Mouse (Mus musculus): ENCODE results near the gene Maml3. TPM values are rescaled to one million over a fixed set of nuclear protein-coding genes. Genes with fewer than 3 reads are reported as not detected.

Maml3 gene
- polyA plus RNA-seq, 1 experiment from 2014 or later: 2.6 TPM

DNA sequence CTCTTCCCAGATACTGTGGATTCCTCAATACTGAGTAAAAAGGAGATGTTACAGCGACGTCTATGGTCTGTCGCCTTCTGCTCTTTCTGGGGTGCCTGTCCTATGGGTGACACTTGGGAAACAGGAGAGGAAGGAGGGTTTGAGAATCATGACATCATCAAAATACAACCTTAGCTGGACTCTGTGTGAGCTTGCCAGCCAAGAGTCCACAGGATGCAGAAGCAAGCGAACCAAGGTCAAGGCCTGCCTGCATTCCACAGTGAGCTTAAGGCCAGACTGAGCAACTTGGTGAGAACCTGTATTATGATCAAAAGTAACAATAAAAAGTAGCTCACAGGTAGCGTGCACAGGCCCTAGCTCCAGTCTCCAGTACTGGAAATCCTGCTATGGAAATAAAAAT is 167.7 kb downstream of the Maml3 start:
- H3K9ac ChIP-seq (ENCODE audit: low read depth, low read length): no peak overlapping the region
- H3K9me3 ChIP-seq (replicated peaks; ENCODE audit: control insufficient read depth, low read length): no peaks in the 10 kb centered on the region
- 89% methylated on average over 5 of the region's 5 CpGs for WGBS (ENCODE audit: insufficient replicate concordance)
- no peaks in the 10 kb centered on the region for H3K4me1 ChIP-seq (ENCODE audit: control insufficient read depth, insufficient read depth, low read length)
- no peak overlapping the region for H3K27ac ChIP-seq (ENCODE audit: low read depth, low read length)
- no peak overlapping the region for H3K4me3 ChIP-seq (ENCODE audit: low read depth, low read length)
- H3K27me3 ChIP-seq (ENCODE audit: control insufficient read depth, insufficient read depth, low read length): no peaks in the 10 kb centered on the region
- no peak overlapping the region for H3K4me2 ChIP-seq
- no peak for ATAC-seq (replicated peaks; ENCODE audit: insufficient number of reproducible peaks, low FRiP score, low TSS enrichment)
- H3K36me3 ChIP-seq (ENCODE audit: control insufficient read depth, insufficient read depth, low read length): no peaks in the 10 kb centered on the region

DNA sequence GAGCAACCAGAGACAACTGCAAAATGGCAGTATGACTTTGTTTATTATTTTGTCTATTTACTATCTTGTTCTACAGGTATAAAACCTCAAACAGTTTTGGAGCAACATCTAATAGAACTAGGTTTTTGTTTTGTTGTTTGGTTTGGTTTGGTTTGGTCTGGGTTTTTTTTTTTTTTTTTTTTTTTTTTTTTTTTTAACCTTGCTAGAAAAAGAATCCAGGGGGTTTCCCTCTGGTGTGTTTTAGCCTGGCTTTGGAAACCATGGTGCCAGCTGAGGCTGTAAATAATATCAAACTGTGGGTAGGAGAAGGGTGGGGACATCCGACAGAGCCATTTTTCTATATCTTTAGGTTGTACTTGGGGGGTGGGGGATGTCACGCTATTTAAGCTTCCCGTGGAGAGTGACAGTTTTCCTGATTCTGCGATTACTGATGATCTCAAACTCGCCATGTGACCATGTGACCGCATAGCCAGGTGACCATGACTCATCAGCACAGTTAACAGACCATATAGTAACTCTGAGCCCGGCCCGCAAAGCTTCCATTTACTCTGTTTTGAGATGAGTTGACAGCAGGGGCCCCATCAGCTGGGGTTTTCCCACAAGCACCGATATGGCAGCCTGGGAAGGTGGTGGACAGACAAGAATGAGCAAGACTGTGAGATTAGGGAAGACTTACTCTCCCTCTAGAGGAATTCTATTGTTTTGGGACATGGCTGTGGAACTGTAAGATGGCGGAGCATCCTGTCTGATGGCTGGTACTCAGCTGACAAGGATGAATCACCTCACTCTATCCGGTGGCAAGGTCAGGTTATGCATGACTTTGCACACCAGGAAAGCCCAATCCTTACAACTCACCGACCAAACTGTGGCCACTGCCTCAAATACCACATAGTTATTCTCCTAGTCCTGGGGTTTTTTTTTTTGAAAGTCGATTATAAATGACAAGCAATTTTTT is 170.1 kb downstream of the Maml3 start:
- no peak overlapping the region for H3K27ac ChIP-seq (ENCODE audit: low read depth, low read length)
- H3K4me3 ChIP-seq (ENCODE audit: low read depth, low read length): no peak overlapping the region
- 87% methylated on average over 13 of the region's 13 CpGs for WGBS (ENCODE audit: insufficient replicate concordance)

GRCm38 (mm10) chr3:51928188-51928587 is 176.7 kb downstream of the Maml3 start:
- Histone ChIP-seq H3K9ac (ENCODE audit: low read depth, low read length) (no peak overlapping the region), H3K9me3 (replicated peaks; ENCODE audit: control insufficient read depth, low read length) (no peaks in the 10 kb centered on the region), H3K4me3 (ENCODE audit: low read depth, low read length) (no peak overlapping the region), H3K4me1 (ENCODE audit: control insufficient read depth, insufficient read depth, low read length) (peaks cover 6% of the 10 kb centered on the region; the same call in 1 of the 2 replicates), H3K27me3 (ENCODE audit: control insufficient read depth, insufficient read depth, low read length) (no peaks in the 10 kb centered on the region), H3K36me3 (ENCODE audit: control insufficient read depth, insufficient read depth, low read length) (no peaks in the 10 kb centered on the region), H3K27ac (ENCODE audit: low read depth, low read length) (no peak overlapping the region), H3K4me2 (no peak overlapping the region)
- 86% methylated on average over 14 of the region's 14 CpGs for WGBS (ENCODE audit: insufficient replicate concordance)
- ATAC-seq (replicated peaks; ENCODE audit: insufficient number of reproducible peaks, low FRiP score, low TSS enrichment): no peak

More for the DNA sequence above, 170.1 kb downstream of the Maml3 start:
- H3K36me3 ChIP-seq (ENCODE audit: control insufficient read depth, insufficient read depth, low read length): no peaks in the 10 kb centered on the region
- H3K4me2 ChIP-seq: no peak overlapping the region
- ATAC-seq (replicated peaks; ENCODE audit: insufficient number of reproducible peaks, low FRiP score, low TSS enrichment): no peak
- H3K4me1 ChIP-seq (ENCODE audit: control insufficient read depth, insufficient read depth, low read length): no peaks in the 10 kb centered on the region
- H3K9ac ChIP-seq (ENCODE audit: low read depth, low read length): no peak overlapping the region
- H3K9me3 ChIP-seq (replicated peaks; ENCODE audit: control insufficient read depth, low read length): no peaks in the 10 kb centered on the region
- no peaks in the 10 kb centered on the region for H3K27me3 ChIP-seq (ENCODE audit: control insufficient read depth, insufficient read depth, low read length)

DNA sequence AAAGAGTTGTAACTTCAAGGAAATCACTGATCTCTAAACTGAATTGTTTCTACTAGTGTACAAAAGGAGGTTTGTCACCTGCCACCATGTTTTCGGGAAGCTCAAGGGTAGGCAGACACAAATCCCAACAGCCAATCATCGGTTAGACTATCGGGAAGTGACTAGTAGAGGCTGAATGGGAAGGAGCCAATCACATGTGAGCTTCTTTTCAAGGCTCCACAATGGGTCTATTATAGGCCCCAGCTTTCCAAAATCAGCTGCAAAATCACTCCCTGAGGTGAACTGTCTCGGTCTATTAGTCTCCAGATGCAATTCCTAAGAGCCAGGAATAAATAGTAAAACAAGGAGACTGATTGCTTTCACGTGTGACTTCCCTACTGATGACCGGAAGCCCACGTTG is 177.3 kb downstream of the Maml3 start:
- 80% methylated on average over 7 of the region's 7 CpGs for WGBS (ENCODE audit: insufficient replicate concordance)
- H3K27me3 ChIP-seq (ENCODE audit: control insufficient read depth, insufficient read depth, low read length): no peaks in the 10 kb centered on the region
- H3K36me3 ChIP-seq (ENCODE audit: control insufficient read depth, insufficient read depth, low read length): no peaks in the 10 kb centered on the region
- no peak for ATAC-seq (replicated peaks; ENCODE audit: insufficient number of reproducible peaks, low FRiP score, low TSS enrichment)
- no peak overlapping the region for H3K27ac ChIP-seq (ENCODE audit: low read depth, low read length)
- H3K4me3 ChIP-seq (ENCODE audit: low read depth, low read length): no peak overlapping the region
- H3K9me3 ChIP-seq (replicated peaks; ENCODE audit: control insufficient read depth, low read length): no peaks in the 10 kb centered on the region
- no peak overlapping the region for H3K4me2 ChIP-seq
- H3K4me1 ChIP-seq (ENCODE audit: control insufficient read depth, insufficient read depth, low read length): peaks cover 6% of the 10 kb centered on the region; the same call in 1 of the 2 replicates
- H3K9ac ChIP-seq (ENCODE audit: low read depth, low read length): no peak overlapping the region

GRCm38 (mm10) chr3:51927043-51927442 is 177.8 kb downstream of the Maml3 start:
- Histone ChIP-seq H3K27me3 (ENCODE audit: control insufficient read depth, insufficient read depth, low read length) (no peaks in the 10 kb centered on the region), H3K4me3 (ENCODE audit: low read depth, low read length) (no peak overlapping the region), H3K27ac (ENCODE audit: low read depth, low read length) (no peak overlapping the region), H3K4me1 (ENCODE audit: control insufficient read depth, insufficient read depth, low read length) (peaks cover 6% of the 10 kb centered on the region; the same call in 1 of the 2 replicates), H3K36me3 (ENCODE audit: control insufficient read depth, insufficient read depth, low read length) (no peaks in the 10 kb centered on the region), H3K4me2 (no peak overlapping the region), H3K9ac (ENCODE audit: low read depth, low read length) (no peak overlapping the region), H3K9me3 (replicated peaks; ENCODE audit: control insufficient read depth, low read length) (no peaks in the 10 kb centered on the region)
- 61% methylated on average over 6 of the region's 6 CpGs for WGBS (ENCODE audit: insufficient replicate concordance)
- no peak for ATAC-seq (replicated peaks; ENCODE audit: insufficient number of reproducible peaks, low FRiP score, low TSS enrichment)

DNA sequence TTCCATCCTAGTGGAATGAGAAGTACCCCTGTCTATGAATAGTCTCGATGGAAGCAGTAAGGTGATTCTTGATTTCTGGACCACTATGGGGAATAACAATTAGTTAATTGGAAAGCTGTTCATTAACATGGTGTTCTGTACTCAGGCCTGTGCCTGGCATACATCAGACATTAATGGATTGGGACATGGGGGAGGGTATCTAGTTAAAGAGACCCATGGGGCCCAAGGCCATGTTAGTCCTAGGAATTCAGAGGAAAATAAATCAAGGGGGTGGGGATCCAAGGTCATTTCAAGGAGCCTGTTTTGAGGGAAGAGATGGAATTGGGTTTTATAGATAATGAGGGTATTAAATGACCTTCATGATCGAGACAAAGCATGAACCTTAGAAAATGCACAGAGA is 179.1 kb downstream of the Maml3 start:
- no peak overlapping the region for H3K4me3 ChIP-seq (ENCODE audit: low read depth, low read length)
- peaks cover 6% of the 10 kb centered on the region; the same call in 1 of the 2 replicates for H3K4me1 ChIP-seq (ENCODE audit: control insufficient read depth, insufficient read depth, low read length)
- H3K4me2 ChIP-seq: no peak overlapping the region
- H3K9me3 ChIP-seq (replicated peaks; ENCODE audit: control insufficient read depth, low read length): no peaks in the 10 kb centered on the region
- WGBS (ENCODE audit: insufficient replicate concordance): 66% methylated on average over 2 of the region's 2 CpGs
- H3K9ac ChIP-seq (ENCODE audit: low read depth, low read length): no peak overlapping the region
- H3K27ac ChIP-seq (ENCODE audit: low read depth, low read length): no peak overlapping the region
- no peaks in the 10 kb centered on the region for H3K36me3 ChIP-seq (ENCODE audit: control insufficient read depth, insufficient read depth, low read length)
- no peak for ATAC-seq (replicated peaks; ENCODE audit: insufficient number of reproducible peaks, low FRiP score, low TSS enrichment)
- no peaks in the 10 kb centered on the region for H3K27me3 ChIP-seq (ENCODE audit: control insufficient read depth, insufficient read depth, low read length)

- 41% methylated on average over 5 of the region's 5 CpGs for WGBS (ENCODE audit: insufficient replicate concordance)
Measured at GRCm38 (mm10) chr3:51924636-51925035, 180.2 kb downstream of the Maml3 start.

GRCm38 (mm10) chr3:51923800-51924199 is 181.1 kb downstream of the Maml3 start:
- Histone ChIP-seq H3K9me3 (replicated peaks; ENCODE audit: control insufficient read depth, low read length) (no peaks in the 10 kb centered on the region), H3K27ac (ENCODE audit: low read depth, low read length) (no peak overlapping the region), H3K36me3 (ENCODE audit: control insufficient read depth, insufficient read depth, low read length) (no peaks in the 10 kb centered on the region), H3K4me2 (no peak overlapping the region), H3K27me3 (ENCODE audit: control insufficient read depth, insufficient read depth, low read length) (no peaks in the 10 kb centered on the region), H3K4me3 (ENCODE audit: low read depth, low read length) (no peak overlapping the region), H3K4me1 (ENCODE audit: control insufficient read depth, insufficient read depth, low read length) (peaks cover 6% of the 10 kb centered on the region; the same call in 1 of the 2 replicates), H3K9ac (ENCODE audit: low read depth, low read length) (no peak overlapping the region)
- 81% methylated on average over 6 of the region's 6 CpGs for WGBS (ENCODE audit: insufficient replicate concordance)
- no peak for ATAC-seq (replicated peaks; ENCODE audit: insufficient number of reproducible peaks, low FRiP score, low TSS enrichment)

More at GRCm38 (mm10) chr3:51924636-51925035, 180.2 kb downstream of the Maml3 start:
- no peak overlapping the region for H3K27ac ChIP-seq (ENCODE audit: low read depth, low read length)
- no peaks in the 10 kb centered on the region for H3K36me3 ChIP-seq (ENCODE audit: control insufficient read depth, insufficient read depth, low read length)
- no peaks in the 10 kb centered on the region for H3K27me3 ChIP-seq (ENCODE audit: control insufficient read depth, insufficient read depth, low read length)
- H3K9ac ChIP-seq (ENCODE audit: low read depth, low read length): no peak overlapping the region
- no peak for ATAC-seq (replicated peaks; ENCODE audit: insufficient number of reproducible peaks, low FRiP score, low TSS enrichment)
- H3K4me2 ChIP-seq: no peak overlapping the region
- peaks cover 6% of the 10 kb centered on the region; the same call in 1 of the 2 replicates for H3K4me1 ChIP-seq (ENCODE audit: control insufficient read depth, insufficient read depth, low read length)
- no peak overlapping the region for H3K4me3 ChIP-seq (ENCODE audit: low read depth, low read length)
- H3K9me3 ChIP-seq (replicated peaks; ENCODE audit: control insufficient read depth, low read length): no peaks in the 10 kb centered on the region
